Mouse (Mus musculus): ENCODE measurements around the gene Zfp956. TPM values are rescaled to one million over a fixed set of nuclear protein-coding genes. Genes with fewer than 3 reads are reported as not detected.
A peak's percentile ranks its signal among the peaks of the same experiment; 100 is the strongest.

Gene Zfp956
- polyA plus RNA-seq (2015; fragmentation: Nextera tagmentation; extraction: Ambion mirVana) = 6.7 and 7.0 TPM in 2 replicates

DNA sequence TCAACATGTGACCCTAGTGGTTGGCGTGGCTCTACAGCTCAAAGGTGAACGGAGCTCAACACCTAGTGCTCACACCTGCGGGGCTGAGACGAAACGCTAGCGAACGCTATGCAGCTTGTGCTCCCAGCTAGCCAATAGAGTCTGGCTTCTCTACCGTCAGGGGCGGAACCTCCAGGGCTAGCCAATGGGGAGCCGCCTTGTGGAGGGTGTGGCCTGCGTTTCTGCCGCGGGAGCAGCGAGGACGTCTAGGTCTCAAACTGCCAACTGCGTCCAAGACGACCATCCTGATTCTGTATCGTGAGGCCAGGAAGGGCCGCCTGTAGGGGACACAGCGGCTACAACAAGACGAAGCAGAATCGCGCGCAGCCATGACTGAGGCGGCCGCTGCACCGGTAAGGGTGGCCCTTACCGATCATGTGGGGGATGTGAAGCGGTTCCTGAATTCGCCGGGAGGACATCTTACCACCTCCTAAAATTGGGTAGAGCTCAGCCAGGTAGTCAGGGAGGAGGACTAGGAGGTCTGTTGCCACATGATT lies at the start of gene Zfp956:
Gene Zfp956 (plus strand): TSS at position 200 of the 536 bp plus-strand sequence.
- TF ChIP-seq CTCF (IDR thresholded peaks at IDR 0.05; ENCODE audit: low read depth) = peak; percentile 48
- peak within 1 kb of the TSS; percentile 68 for H3K9ac ChIP-seq (ENCODE audit: low read depth, low read length)
- peak within 1 kb of the TSS; percentile 70 for H3K27ac ChIP-seq (ENCODE audit: low read depth, low read length)
- peaks cover 17% of the 10 kb centered on the region; the same call in 1 of the 2 replicates for H3K36me3 ChIP-seq (ENCODE audit: control insufficient read depth, insufficient read depth)
- H3K4me3 ChIP-seq (ENCODE audit: low read depth, low read length) = peak within 1 kb of the TSS; percentile 73
- WGBS = under 1% methylated on average over 31 of the region's 31 CpGs
- ATAC-seq = peak; percentile 100
- no peaks in the 10 kb centered on the region for H3K9me3 ChIP-seq (ENCODE audit: control insufficient read depth)
- H3K27me3 ChIP-seq (replicated peaks; ENCODE audit: control insufficient read depth, insufficient read depth, low read length) = no peaks in the 10 kb centered on the region
- H3K4me2 ChIP-seq (replicated peaks; ENCODE audit: low read depth) = peak within 1 kb of the TSS; percentile 88
- peaks cover 9% of the 10 kb centered on the region; the same call in 1 of the 2 replicates for H3K4me1 ChIP-seq (replicated peaks; ENCODE audit: control insufficient read depth, insufficient read depth, low read length)

DNA sequence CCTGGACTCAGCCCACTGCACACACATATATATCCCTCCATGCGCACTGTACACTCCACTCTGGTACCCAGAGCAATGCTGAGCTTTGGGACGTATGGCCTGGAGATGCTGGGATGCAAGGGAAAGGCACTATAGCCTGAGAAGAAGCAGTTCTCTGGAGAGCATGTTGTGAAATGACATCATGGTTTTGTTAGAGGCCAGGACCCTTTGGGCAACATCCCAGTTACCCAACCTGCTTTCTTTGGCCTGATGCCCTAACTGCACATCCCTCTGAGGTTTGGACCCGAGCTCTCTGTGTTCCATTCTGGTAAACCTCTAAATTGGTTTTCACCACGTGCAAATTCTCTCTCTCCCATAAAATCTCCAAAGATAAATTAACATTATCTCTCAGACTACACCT lies 49.6 kb upstream of the Zfp956 start:
- Histone ChIP-seq H3K4me1 (replicated peaks; ENCODE audit: control insufficient read depth, insufficient read depth, low read length) (no peaks in the 10 kb centered on the region), H3K9ac (ENCODE audit: low read depth, low read length) (no peak overlapping the region), H3K4me2 (replicated peaks; ENCODE audit: low read depth) (no peak overlapping the region), H3K27me3 (replicated peaks; ENCODE audit: control insufficient read depth, insufficient read depth, low read length) (no peaks in the 10 kb centered on the region), H3K36me3 (ENCODE audit: control insufficient read depth, insufficient read depth) (peaks cover 62% of the 10 kb centered on the region), H3K27ac (ENCODE audit: low read depth, low read length) (no peak overlapping the region), H3K9me3 (ENCODE audit: control insufficient read depth) (no peaks in the 10 kb centered on the region), H3K4me3 (ENCODE audit: low read depth, low read length) (no peak overlapping the region)
- no peak for TF ChIP-seq CTCF (IDR thresholded peaks at IDR 0.05; ENCODE audit: low read depth)
- WGBS = 70% methylated on average over 4 of the region's 4 CpGs
- ATAC-seq = no peak

DNA sequence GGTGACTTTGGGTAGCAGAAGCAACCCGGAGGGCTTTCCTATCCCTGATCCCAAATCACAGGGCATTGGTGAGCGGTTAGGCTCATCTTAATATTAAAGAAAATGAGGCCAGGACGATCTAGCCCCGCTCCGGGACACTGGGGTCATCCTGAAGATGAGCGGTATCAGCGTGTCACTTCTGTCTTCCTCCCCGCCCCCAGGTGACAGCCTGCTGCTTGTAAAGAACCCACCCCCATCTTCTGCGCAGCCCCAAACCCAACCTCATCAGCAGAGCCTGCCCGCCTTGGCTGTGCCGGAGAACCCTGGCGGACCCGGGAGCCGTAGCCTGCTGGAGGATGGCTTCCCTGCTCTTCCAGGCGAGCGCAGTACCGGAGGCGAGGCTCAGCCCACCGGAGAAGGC lies 48.8 kb upstream of the Zfp956 start:
- Histone ChIP-seq H3K36me3 (ENCODE audit: control insufficient read depth, insufficient read depth) (peaks cover 59% of the 10 kb centered on the region), H3K27me3 (replicated peaks; ENCODE audit: control insufficient read depth, insufficient read depth, low read length) (no peaks in the 10 kb centered on the region)
- no peak for TF ChIP-seq CTCF (IDR thresholded peaks at IDR 0.05; ENCODE audit: low read depth)

DNA sequence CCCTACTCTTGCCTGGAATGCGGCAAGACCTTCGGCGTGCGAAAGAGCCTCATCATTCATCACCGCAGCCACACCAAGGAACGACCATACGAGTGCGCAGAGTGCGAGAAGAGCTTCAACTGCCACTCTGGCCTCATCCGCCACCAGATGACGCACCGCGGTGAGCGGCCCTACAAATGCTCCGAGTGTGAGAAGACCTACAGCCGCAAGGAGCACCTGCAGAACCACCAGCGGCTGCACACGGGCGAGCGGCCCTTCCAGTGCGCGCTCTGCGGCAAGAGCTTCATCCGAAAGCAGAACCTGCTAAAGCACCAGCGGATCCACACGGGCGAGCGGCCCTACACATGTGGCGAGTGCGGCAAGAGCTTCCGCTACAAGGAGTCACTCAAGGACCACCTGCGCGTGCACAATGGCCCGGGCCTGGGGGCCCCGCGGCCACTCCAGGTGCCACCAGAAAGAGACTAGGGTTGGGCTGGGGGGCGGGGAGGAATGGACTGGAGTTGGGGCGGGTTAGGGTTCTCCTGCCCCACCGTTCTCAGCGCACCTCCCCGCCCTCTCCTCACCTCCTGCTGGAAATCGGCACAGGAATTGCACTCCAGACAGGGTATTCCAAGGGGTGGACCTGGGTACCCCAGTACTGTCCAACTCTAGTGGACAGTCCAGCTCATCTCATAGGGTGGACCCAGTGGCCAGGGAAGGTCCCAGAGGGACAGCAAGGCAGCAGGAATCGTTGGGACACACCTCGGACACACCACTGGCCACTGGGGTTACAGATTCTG lies 48.1 kb upstream of the Zfp956 start:
- H3K9ac ChIP-seq (ENCODE audit: low read depth, low read length) = no peak overlapping the region
- H3K4me1 ChIP-seq (replicated peaks; ENCODE audit: control insufficient read depth, insufficient read depth, low read length) = no peaks in the 10 kb centered on the region
- H3K36me3 ChIP-seq (ENCODE audit: control insufficient read depth, insufficient read depth) = peaks cover 59% of the 10 kb centered on the region
- H3K27ac ChIP-seq (ENCODE audit: low read depth, low read length) = no peak overlapping the region
- no peak for ATAC-seq
- no peak overlapping the region for H3K4me2 ChIP-seq (replicated peaks; ENCODE audit: low read depth)
- H3K27me3 ChIP-seq (replicated peaks; ENCODE audit: control insufficient read depth, insufficient read depth, low read length) = no peaks in the 10 kb centered on the region
- no peak overlapping the region for H3K4me3 ChIP-seq (ENCODE audit: low read depth, low read length)
- 81% methylated on average over 44 of the region's 44 CpGs for WGBS
- no peak for TF ChIP-seq CTCF (IDR thresholded peaks at IDR 0.05; ENCODE audit: low read depth)
- H3K9me3 ChIP-seq (ENCODE audit: control insufficient read depth) = no peaks in the 10 kb centered on the region

More for the DNA sequence above, 48.8 kb upstream of the Zfp956 start:
- no peak overlapping the region for H3K27ac ChIP-seq (ENCODE audit: low read depth, low read length)
- no peaks in the 10 kb centered on the region for H3K4me1 ChIP-seq (replicated peaks; ENCODE audit: control insufficient read depth, insufficient read depth, low read length)
- no peak overlapping the region for H3K4me2 ChIP-seq (replicated peaks; ENCODE audit: low read depth)
- no peak overlapping the region for H3K9ac ChIP-seq (ENCODE audit: low read depth, low read length)
- ATAC-seq = no peak
- WGBS = 76% methylated on average over 18 of the region's 19 CpGs
- H3K9me3 ChIP-seq (ENCODE audit: control insufficient read depth) = no peaks in the 10 kb centered on the region
- H3K4me3 ChIP-seq (ENCODE audit: low read depth, low read length) = no peak overlapping the region

GRCm38 (mm10) chr6:47906326-47906725 lies 46.9 kb upstream of the Zfp956 start:
- ATAC-seq = no peak
- no peak for TF ChIP-seq CTCF (IDR thresholded peaks at IDR 0.05; ENCODE audit: low read depth)

DNA sequence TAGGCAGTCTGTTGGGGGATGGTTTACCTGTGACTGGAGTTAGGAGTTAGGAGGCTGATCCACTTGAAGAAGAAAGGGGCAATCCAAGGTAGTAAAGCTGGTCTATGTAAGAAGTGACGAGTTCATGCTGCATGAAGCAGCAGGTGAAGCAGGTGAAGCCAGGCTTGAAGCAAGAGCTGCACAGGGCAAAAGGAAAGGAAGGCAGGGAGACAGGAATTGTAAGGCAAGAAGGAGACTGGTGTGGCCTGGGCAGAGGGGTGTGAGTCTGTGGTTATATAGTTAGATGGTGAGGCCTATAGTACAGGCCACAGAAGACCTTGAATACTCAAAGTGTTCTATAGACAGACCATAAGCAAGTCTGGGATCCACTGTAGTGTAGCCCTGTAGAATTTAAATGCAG lies 44.2 kb upstream of the Zfp956 start:
- Histone ChIP-seq H3K27me3 (replicated peaks; ENCODE audit: control insufficient read depth, insufficient read depth, low read length) (no peaks in the 10 kb centered on the region), H3K9me3 (ENCODE audit: control insufficient read depth) (no peaks in the 10 kb centered on the region), H3K4me1 (replicated peaks; ENCODE audit: control insufficient read depth, insufficient read depth, low read length) (0 out of 2 replicates have a peak, but pooled peaks cover 3% of the 10 kb centered on the region), H3K36me3 (ENCODE audit: control insufficient read depth, insufficient read depth) (peaks cover 27% of the 10 kb centered on the region), H3K9ac (ENCODE audit: low read depth, low read length) (no peak overlapping the region), H3K4me3 (ENCODE audit: low read depth, low read length) (no peak overlapping the region), H3K27ac (ENCODE audit: low read depth, low read length) (no peak overlapping the region), H3K4me2 (replicated peaks; ENCODE audit: low read depth) (no peak overlapping the region)
- 81% methylated on average over 1 of the region's 1 CpGs for WGBS
- no peak for ATAC-seq
- TF ChIP-seq CTCF (IDR thresholded peaks at IDR 0.05; ENCODE audit: low read depth) = no peak

More at GRCm38 (mm10) chr6:47906326-47906725, 46.9 kb upstream of the Zfp956 start:
- no peaks in the 10 kb centered on the region for H3K27me3 ChIP-seq (replicated peaks; ENCODE audit: control insufficient read depth, insufficient read depth, low read length)
- H3K4me1 ChIP-seq (replicated peaks; ENCODE audit: control insufficient read depth, insufficient read depth, low read length) = no peaks in the 10 kb centered on the region
- no peak overlapping the region for H3K9ac ChIP-seq (ENCODE audit: low read depth, low read length)
- H3K9me3 ChIP-seq (ENCODE audit: control insufficient read depth) = no peaks in the 10 kb centered on the region
- H3K27ac ChIP-seq (ENCODE audit: low read depth, low read length) = no peak overlapping the region
- H3K4me3 ChIP-seq (ENCODE audit: low read depth, low read length) = no peak overlapping the region
- peaks cover 48% of the 10 kb centered on the region for H3K36me3 ChIP-seq (ENCODE audit: control insufficient read depth, insufficient read depth)
- H3K4me2 ChIP-seq (replicated peaks; ENCODE audit: low read depth) = no peak overlapping the region
- WGBS = 95% methylated on average over 5 of the region's 5 CpGs
